Mouse (Mus musculus) ovary, postnatal 36 days (tissue): Measurements from ENCODE around the gene Sc5d.

Experiments
- DNase-seq: peaks from one replicate; pipeline ENCODE4 v3.0.0; 2022; ENCODE audit warnings: low spot score, mixed read lengths

The Sc5d gene

GRCm38 (mm10) chr9:42264145-42264544, at the start of gene Sc5d:
Gene Sc5d, minus strand, starts transcription at chr9:42264256.
- DNase-seq: peak; percentile 95

GRCm38 (mm10) chr9:42311311-42311710, 47.3 kb upstream of the Sc5d start:
- DNase-seq: no peak

- DNase-seq: no peak
Observed at GRCm38 (mm10) chr9:42303894-42304293, 39.8 kb upstream of the Sc5d start.

GRCm38 (mm10) chr9:42301082-42301633, 37.1 kb upstream of the Sc5d start:
- no peak for DNase-seq

- no peak for DNase-seq
Observed at GRCm38 (mm10) chr9:42296297-42296922, 32.4 kb upstream of the Sc5d start.

GRCm38 (mm10) chr9:42294131-42294530, 30.1 kb upstream of the Sc5d start:
- DNase-seq: no peak

- no peak for DNase-seq
Observed at GRCm38 (mm10) chr9:42293596-42293995, 29.5 kb upstream of the Sc5d start.

GRCm38 (mm10) chr9:42293051-42293450, 29.0 kb upstream of the Sc5d start:
- DNase-seq: no peak

- DNase-seq: no peak
Observed at GRCm38 (mm10) chr9:42279676-42280075, 15.6 kb upstream of the Sc5d start.

GRCm38 (mm10) chr9:42278046-42278445, 14.0 kb upstream of the Sc5d start:
- DNase-seq: no peak

- DNase-seq: no peak
Observed at GRCm38 (mm10) chr9:42277606-42278005, 13.6 kb upstream of the Sc5d start.

GRCm38 (mm10) chr9:42277162-42277561, 13.1 kb upstream of the Sc5d start:
- DNase-seq: no peak

- no peak for DNase-seq
Observed at GRCm38 (mm10) chr9:42275761-42276145, 11.7 kb upstream of the Sc5d start.

GRCm38 (mm10) chr9:42275027-42275760, 11.1 kb upstream of the Sc5d start:
- DNase-seq: no peak

GRCm38 (mm10) chr9:42273682-42274296, 9.7 kb upstream of the Sc5d start:
- no peak for DNase-seq

GRCm38 (mm10) chr9:42273174-42273573, 9.1 kb upstream of the Sc5d start:
- no peak for DNase-seq

- DNase-seq: no peak
Observed at GRCm38 (mm10) chr9:42272690-42273089, 8.6 kb upstream of the Sc5d start.

- DNase-seq: no peak
Observed at GRCm38 (mm10) chr9:42271456-42271855, 7.4 kb upstream of the Sc5d start.

GRCm38 (mm10) chr9:42270617-42271016, 6.6 kb upstream of the Sc5d start:
- DNase-seq: no peak

GRCm38 (mm10) chr9:42270081-42270480, 6.0 kb upstream of the Sc5d start:
- DNase-seq: no peak

GRCm38 (mm10) chr9:42268371-42268770, 4.3 kb upstream of the Sc5d start:
- no peak for DNase-seq

- no peak for DNase-seq
Observed at GRCm38 (mm10) chr9:42265309-42265708, 1.3 kb upstream of the Sc5d start.

- DNase-seq: no peak
Observed at GRCm38 (mm10) chr9:42263709-42264111, 346 bp downstream of the Sc5d start.
